Mouse (Mus musculus): ENCODE data around the gene Xpnpep2. TPM values are rescaled to one million over a fixed set of nuclear protein-coding genes. Genes with fewer than 3 reads are reported as not detected.

The Xpnpep2 gene
- polyA plus RNA-seq, 1 experiment from 2014 or later = 0.05 TPM

DNA sequence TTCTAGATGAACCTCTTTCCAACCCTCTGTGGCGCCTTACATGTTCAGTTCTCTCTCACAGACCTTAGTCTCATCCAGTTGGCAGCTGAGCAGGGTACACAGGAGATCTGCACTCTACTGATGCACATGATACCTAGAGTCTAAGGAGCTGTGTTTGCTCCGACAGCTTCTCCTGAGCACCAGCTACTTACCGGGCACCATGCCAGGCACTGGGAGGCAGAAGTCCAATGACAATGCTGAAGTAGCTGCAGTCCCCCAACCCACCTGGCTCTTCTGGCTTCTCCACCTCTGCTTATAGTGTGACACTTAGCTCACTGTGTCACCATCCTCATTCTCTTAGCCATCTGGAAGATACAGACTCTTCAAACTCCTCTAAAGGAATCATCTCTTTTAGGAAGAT lies 33.8 kb upstream of the Xpnpep2 start:
- Histone ChIP-seq H3K9me3 (ENCODE audit: low read length) (no peaks in the 10 kb centered on the region), H3K9ac (replicated peaks) (no peak overlapping the region), H3K4me2 (ENCODE audit: low read depth, low read length) (no peak overlapping the region), H3K4me3 (ENCODE audit: low read depth, low read length) (no peak overlapping the region), H3K27me3 (ENCODE audit: insufficient read depth, low read length) (peaks cover 11% of the 10 kb centered on the region; the same call in 1 of the 2 replicates), H3K36me3 (replicated peaks; ENCODE audit: insufficient read depth, low read length) (no peaks in the 10 kb centered on the region), H3K27ac (ENCODE audit: low read depth) (no peak overlapping the region), H3K4me1 (ENCODE audit: insufficient read depth) (no peaks in the 10 kb centered on the region)
- TF ChIP-seq EP300 (IDR thresholded peaks at IDR 0.05; ENCODE audit: low read depth) (no peak), CTCF (IDR thresholded peaks at IDR 0.05; ENCODE audit: low read depth) (no peak)
- no peak for DNase-seq
- WGBS (ENCODE audit: insufficient replicate concordance) = 69% methylated on average over 3 of the region's 3 CpGs
- no peak for ATAC-seq

DNA sequence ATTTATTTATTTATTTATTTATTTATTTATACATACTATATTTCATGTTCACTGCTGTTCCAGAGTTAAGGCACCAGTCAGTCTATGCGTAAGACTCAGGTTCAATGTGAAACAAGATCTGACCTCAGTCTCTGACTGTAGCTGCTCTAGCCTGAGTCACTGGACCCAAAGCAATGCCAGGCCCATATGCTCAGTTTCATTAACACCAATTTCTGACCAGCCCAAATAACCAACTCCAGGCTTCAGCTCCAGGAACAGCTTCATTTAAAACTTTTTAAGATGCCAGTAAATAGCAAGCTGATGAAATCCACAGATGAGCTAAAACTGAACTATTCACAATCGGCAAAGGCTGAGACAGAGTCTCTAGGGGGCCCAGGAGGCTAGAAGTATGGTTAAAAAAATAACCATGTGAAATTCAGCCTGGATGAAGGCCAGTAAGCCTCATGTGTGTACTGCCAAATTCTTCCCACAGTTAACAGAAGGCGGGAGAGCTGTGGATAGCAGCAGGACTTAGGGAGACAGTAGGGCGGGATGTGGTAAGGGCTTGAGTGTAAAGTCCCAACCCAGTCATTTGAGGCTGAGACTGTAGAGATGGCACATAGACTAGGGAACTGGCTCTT lies 31.6 kb upstream of the Xpnpep2 start:
- Histone ChIP-seq H3K36me3 (replicated peaks; ENCODE audit: insufficient read depth, low read length) (no peaks in the 10 kb centered on the region), H3K4me1 (ENCODE audit: insufficient read depth) (no peaks in the 10 kb centered on the region), H3K27me3 (ENCODE audit: insufficient read depth, low read length) (peaks cover 8% of the 10 kb centered on the region; the same call in 1 of the 2 replicates), H3K9me3 (ENCODE audit: low read length) (no peaks in the 10 kb centered on the region), H3K27ac (ENCODE audit: low read depth) (no peak overlapping the region), H3K4me2 (ENCODE audit: low read depth, low read length) (no peak overlapping the region), H3K4me3 (ENCODE audit: low read depth, low read length) (no peak overlapping the region), H3K9ac (replicated peaks) (no peak overlapping the region)
- WGBS (ENCODE audit: insufficient replicate concordance) = 86% methylated on average over 4 of the region's 4 CpGs
- ATAC-seq (no peak), DNase-seq (no peak)
- no peak for TF ChIP-seq EP300 (IDR thresholded peaks at IDR 0.05; ENCODE audit: low read depth)
- no peak for TF ChIP-seq CTCF (IDR thresholded peaks at IDR 0.05; ENCODE audit: low read depth)

DNA sequence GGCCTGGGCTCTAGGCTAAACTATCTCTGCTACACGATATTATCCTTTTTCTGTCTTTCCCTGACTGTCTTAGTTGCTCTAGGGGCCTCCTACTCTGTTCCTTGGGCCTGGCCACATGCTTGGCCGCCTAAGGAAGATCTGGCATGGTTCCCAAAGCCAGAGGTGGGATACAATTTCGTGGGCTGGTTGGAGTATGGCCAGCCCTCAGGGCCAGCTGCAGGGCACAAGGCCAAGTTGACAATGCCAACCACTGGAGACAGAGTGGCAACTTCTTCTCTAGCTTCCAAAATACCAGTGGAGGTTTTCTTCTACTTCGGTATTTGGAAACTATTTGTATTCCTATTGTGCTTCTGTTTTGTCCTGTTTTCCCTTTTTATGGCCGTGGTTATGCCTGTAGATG lies 26.2 kb upstream of the Xpnpep2 start:
- Histone ChIP-seq H3K36me3 (replicated peaks; ENCODE audit: insufficient read depth, low read length) (no peaks in the 10 kb centered on the region), H3K9me3 (ENCODE audit: low read length) (no peaks in the 10 kb centered on the region)
- 50% methylated on average over 5 of the region's 5 CpGs for WGBS (ENCODE audit: insufficient replicate concordance)

DNA sequence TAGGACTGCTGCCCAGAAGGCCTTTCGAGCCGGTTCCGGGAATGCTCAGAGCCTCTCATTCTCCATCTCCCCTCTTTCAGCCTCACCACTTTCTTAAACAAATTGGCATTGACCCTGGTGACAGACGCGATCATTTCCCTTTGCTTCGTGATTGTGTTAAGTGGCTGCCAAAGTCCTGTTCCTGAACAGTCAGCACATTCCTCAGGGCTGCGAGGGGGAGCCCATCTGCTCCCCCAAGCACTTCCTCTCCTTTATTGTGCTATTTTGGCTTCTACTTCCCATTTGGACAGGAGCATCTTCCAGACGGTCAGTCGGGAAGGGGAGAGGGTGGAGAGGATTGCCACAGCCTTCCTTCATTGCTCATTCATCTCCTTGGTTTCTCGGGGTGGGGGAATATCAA lies 16.4 kb upstream of the Xpnpep2 start:
- no peak overlapping the region for H3K4me2 ChIP-seq (ENCODE audit: low read depth, low read length)
- no peaks in the 10 kb centered on the region for H3K36me3 ChIP-seq (replicated peaks; ENCODE audit: insufficient read depth, low read length)
- no peaks in the 10 kb centered on the region for H3K9me3 ChIP-seq (ENCODE audit: low read length)
- H3K4me1 ChIP-seq (ENCODE audit: insufficient read depth) = no peaks in the 10 kb centered on the region
- H3K4me3 ChIP-seq (ENCODE audit: low read depth, low read length) = no peak overlapping the region
- TF ChIP-seq EP300 (IDR thresholded peaks at IDR 0.05; ENCODE audit: low read depth) (no peak), CTCF (IDR thresholded peaks at IDR 0.05; ENCODE audit: low read depth) (no peak)
- DNase-seq (no peak), ATAC-seq (no peak)
- 52% methylated on average over 10 of the region's 10 CpGs for WGBS (ENCODE audit: insufficient replicate concordance)
- H3K27me3 ChIP-seq (ENCODE audit: insufficient read depth, low read length) = no peaks in the 10 kb centered on the region; the same call in 1 of the 2 replicates
- no peak overlapping the region for H3K27ac ChIP-seq (ENCODE audit: low read depth)
- no peak overlapping the region for H3K9ac ChIP-seq (replicated peaks)

More for the DNA sequence above, 26.2 kb upstream of the Xpnpep2 start:
- ATAC-seq (no peak), DNase-seq (no peak)
- Histone ChIP-seq H3K27me3 (ENCODE audit: insufficient read depth, low read length) (no peaks in the 10 kb centered on the region), H3K27ac (ENCODE audit: low read depth) (no peak overlapping the region), H3K4me2 (ENCODE audit: low read depth, low read length) (no peak overlapping the region), H3K4me1 (ENCODE audit: insufficient read depth) (no peaks in the 10 kb centered on the region), H3K4me3 (ENCODE audit: low read depth, low read length) (no peak overlapping the region), H3K9ac (replicated peaks) (no peak overlapping the region)
- TF ChIP-seq EP300 (IDR thresholded peaks at IDR 0.05; ENCODE audit: low read depth) (no peak), CTCF (IDR thresholded peaks at IDR 0.05; ENCODE audit: low read depth) (no peak)

DNA sequence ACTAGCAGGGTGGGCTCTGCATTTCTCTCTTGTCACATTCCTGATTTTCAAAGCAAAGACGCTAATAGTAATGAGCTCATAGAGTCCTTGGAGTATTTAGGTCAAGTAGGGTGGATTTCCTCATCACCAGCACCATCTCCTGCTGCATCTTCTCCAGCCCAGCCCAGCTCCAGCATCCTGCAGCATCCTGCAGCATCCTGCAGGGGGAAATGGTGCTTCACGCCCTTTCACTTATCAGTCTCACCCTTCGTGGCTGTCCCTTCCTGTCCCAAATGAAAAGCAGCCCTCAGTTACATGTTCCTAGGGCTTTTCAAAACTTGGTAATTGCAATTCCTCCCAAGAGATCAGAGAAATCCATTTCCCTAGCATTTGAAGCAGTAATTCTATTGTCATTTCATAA lies 15.0 kb upstream of the Xpnpep2 start:
- no peak overlapping the region for H3K27ac ChIP-seq (ENCODE audit: low read depth)
- ATAC-seq = no peak
- H3K4me1 ChIP-seq (ENCODE audit: insufficient read depth) = no peaks in the 10 kb centered on the region
- H3K9me3 ChIP-seq (ENCODE audit: low read length) = no peaks in the 10 kb centered on the region
- WGBS (ENCODE audit: insufficient replicate concordance) = 40% methylated on average over 3 of the region's 3 CpGs
- H3K4me2 ChIP-seq (ENCODE audit: low read depth, low read length) = no peak overlapping the region
- no peaks in the 10 kb centered on the region for H3K27me3 ChIP-seq (ENCODE audit: insufficient read depth, low read length)
- TF ChIP-seq CTCF (IDR thresholded peaks at IDR 0.05; ENCODE audit: low read depth) = peak; percentile 57
- TF ChIP-seq EP300 (IDR thresholded peaks at IDR 0.05; ENCODE audit: low read depth) = no peak
- DNase-seq = peak; percentile 16
- no peak overlapping the region for H3K4me3 ChIP-seq (ENCODE audit: low read depth, low read length)
- H3K9ac ChIP-seq (replicated peaks) = no peak overlapping the region
- no peaks in the 10 kb centered on the region for H3K36me3 ChIP-seq (replicated peaks; ENCODE audit: insufficient read depth, low read length)

DNA sequence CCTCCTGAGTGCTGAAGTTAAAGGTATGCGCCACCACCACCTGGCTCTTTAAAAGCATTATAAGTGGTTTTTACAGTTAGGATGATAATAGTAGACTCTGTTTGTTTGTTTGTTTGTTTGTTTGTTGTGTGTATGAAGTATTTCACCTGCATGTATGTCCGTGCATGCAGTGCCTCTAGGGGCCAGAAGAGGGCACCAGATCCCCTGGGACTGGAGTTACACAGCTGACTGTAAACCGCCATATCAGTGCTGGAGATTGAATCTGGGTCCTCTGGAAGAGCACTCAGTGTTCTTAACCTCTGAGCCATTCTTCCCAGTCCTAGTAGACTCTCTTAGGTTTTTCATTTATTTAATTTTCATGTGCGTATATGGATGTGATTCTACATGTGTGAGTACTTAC lies 13.9 kb upstream of the Xpnpep2 start:
- DNase-seq (peak; percentile 57), ATAC-seq (no peak)
- H3K9ac ChIP-seq (replicated peaks) = no peak overlapping the region
- H3K36me3 ChIP-seq (replicated peaks; ENCODE audit: insufficient read depth, low read length) = no peaks in the 10 kb centered on the region
- no peaks in the 10 kb centered on the region for H3K4me1 ChIP-seq (ENCODE audit: insufficient read depth)
- H3K27ac ChIP-seq (ENCODE audit: low read depth) = no peak overlapping the region
- TF ChIP-seq CTCF (IDR thresholded peaks at IDR 0.05; ENCODE audit: low read depth) (peak; percentile 81), EP300 (IDR thresholded peaks at IDR 0.05; ENCODE audit: low read depth) (no peak)
- H3K4me2 ChIP-seq (ENCODE audit: low read depth, low read length) = no peak overlapping the region
- H3K9me3 ChIP-seq (ENCODE audit: low read length) = no peaks in the 10 kb centered on the region
- H3K27me3 ChIP-seq (ENCODE audit: insufficient read depth, low read length) = no peaks in the 10 kb centered on the region
- no peak overlapping the region for H3K4me3 ChIP-seq (ENCODE audit: low read depth, low read length)
- 51% methylated on average over 4 of the region's 4 CpGs for WGBS (ENCODE audit: insufficient replicate concordance)

Data from liver, postnatal 0 days (tissue).